Mouse (Mus musculus): ENCODE results near the gene Grcc10. TPM values are rescaled to one million over a fixed set of nuclear protein-coding genes. Genes with fewer than 3 reads are reported as not detected.

The Grcc10 gene
- polyA plus RNA-seq, 1 experiment: 207 TPM

DNA sequence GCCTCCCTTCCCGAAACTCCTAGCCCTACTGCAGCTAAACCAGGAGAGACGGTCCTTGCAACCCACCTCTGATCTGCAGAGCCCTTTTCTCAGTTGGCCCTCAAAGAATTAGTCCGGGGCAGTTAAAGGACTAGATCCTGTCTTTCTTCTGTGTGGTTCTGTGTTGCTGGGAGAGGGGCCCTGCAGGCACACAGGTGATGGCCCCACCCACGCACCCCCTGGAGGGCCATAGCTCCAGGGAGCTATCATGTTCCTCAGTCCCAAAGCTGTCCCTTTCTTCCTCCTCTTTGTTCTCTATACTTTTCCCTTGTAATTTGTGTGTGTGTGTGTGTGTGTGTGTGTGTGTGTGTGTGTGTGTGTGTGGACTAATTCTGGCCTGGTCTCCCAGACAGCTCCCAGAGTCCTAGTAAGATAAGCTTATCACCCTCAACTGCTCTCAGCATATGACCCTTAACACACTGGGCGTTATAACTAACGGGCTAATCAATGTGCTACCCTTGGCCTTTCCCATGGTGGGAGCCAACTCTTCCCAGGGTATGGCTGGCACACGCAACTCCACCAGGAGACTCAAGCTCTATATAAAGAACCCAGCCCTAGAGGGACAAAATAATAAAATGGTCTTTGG, 21.7 kb downstream of the Grcc10 start:
- Histone ChIP-seq H3K4me3 (ENCODE audit: control insufficient read depth, low read depth, low read length) (no peak overlapping the region), H3K27ac (ENCODE audit: control insufficient read depth, insufficient read depth, low read depth, low read length) (no peak overlapping the region), H3K27me3 (ENCODE audit: control insufficient read depth, insufficient read depth, low read length) (no peaks in the 10 kb centered on the region), H3K36me3 (ENCODE audit: control insufficient read depth, insufficient read depth, low read length) (no peaks in the 10 kb centered on the region), H3K4me1 (ENCODE audit: control insufficient read depth, insufficient read depth, low read length) (peaks cover 10% of the 10 kb centered on the region)
- TF ChIP-seq CTCF (IDR thresholded peaks at IDR 0.05; ENCODE audit: control insufficient read depth, insufficient read depth, insufficient replicate concordance, low read depth, low read length) (no peak), POLR2A (IDR thresholded peaks at IDR 0.05; ENCODE audit: control insufficient read depth, low read depth, low read length) (no peak)

DNA sequence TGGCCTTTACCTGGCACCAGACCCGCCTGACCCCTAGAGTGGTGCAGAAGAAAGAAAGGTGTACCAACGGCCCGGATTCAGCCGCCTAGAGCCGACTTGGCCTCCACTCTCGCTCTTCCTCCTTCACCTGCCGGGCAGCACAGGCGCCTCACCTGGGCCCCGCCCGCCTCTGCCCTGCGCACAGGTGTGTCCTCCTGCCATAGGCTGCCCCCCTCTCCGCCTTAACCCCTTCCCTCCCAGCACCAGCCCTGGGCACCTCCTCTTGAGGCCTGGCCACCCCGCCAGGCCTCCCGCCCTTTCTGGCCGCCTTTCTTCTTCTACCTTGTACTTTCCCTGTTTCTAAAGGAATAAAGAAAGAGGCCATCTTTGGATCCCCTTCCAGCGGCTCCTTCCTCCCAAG, 22.5 kb downstream of the Grcc10 start:
- H3K27ac ChIP-seq (ENCODE audit: control insufficient read depth, insufficient read depth, low read depth, low read length): no peak overlapping the region

GRCm38 (mm10) chr6:124717968-124718367, 23.2 kb downstream of the Grcc10 start:
- peak overlapping the region; percentile 12 for H3K4me3 ChIP-seq (ENCODE audit: control insufficient read depth, low read depth, low read length)

More for the DNA sequence above, 22.5 kb downstream of the Grcc10 start:
- H3K27me3 ChIP-seq (ENCODE audit: control insufficient read depth, insufficient read depth, low read length): no peaks in the 10 kb centered on the region
- H3K4me1 ChIP-seq (ENCODE audit: control insufficient read depth, insufficient read depth, low read length): peaks cover 10% of the 10 kb centered on the region
- TF ChIP-seq CTCF (IDR thresholded peaks at IDR 0.05; ENCODE audit: control insufficient read depth, insufficient read depth, insufficient replicate concordance, low read depth, low read length): no peak
- TF ChIP-seq POLR2A (IDR thresholded peaks at IDR 0.05; ENCODE audit: control insufficient read depth, low read depth, low read length): no peak
- H3K36me3 ChIP-seq (ENCODE audit: control insufficient read depth, insufficient read depth, low read length): no peaks in the 10 kb centered on the region
- no peak overlapping the region for H3K4me3 ChIP-seq (ENCODE audit: control insufficient read depth, low read depth, low read length)

DNA sequence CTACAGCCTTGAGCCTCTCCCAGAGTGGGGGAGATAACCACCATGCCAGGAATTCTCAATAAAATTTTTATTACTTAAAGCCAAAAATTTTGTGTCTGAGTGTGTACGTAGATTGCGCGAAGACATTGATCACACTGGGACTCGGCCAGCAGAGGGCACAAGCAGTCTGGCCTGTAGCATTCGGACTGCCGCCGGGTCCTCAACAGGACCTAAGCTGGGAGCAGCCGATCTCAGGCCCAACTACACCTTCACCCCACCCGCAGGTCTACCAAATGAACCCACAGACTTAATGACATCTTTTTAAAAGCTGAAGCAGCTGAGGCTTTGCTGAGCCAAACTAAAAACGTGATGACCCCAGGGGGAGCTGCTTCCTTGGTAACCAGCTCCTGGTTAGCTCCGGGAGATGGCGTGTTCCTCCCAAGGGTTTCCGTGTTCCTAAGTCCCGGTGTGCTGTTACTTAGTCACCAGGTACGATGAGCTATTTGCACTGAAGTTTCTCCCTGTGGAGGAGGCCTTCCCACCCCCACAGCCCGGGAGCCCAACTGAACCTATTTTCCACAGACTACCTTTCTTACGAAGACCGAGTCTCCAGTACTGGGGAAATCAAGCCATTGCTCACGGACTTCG, 24.2 kb downstream of the Grcc10 start:
- Histone ChIP-seq H3K4me1 (ENCODE audit: control insufficient read depth, insufficient read depth, low read length) (peaks cover 16% of the 10 kb centered on the region), H3K36me3 (ENCODE audit: control insufficient read depth, insufficient read depth, low read length) (no peaks in the 10 kb centered on the region), H3K4me3 (ENCODE audit: control insufficient read depth, low read depth, low read length) (no peak overlapping the region), H3K27me3 (ENCODE audit: control insufficient read depth, insufficient read depth, low read length) (no peaks in the 10 kb centered on the region), H3K27ac (ENCODE audit: control insufficient read depth, insufficient read depth, low read depth, low read length) (no peak overlapping the region)
- TF ChIP-seq POLR2A (IDR thresholded peaks at IDR 0.05; ENCODE audit: control insufficient read depth, low read depth, low read length): no peak
- TF ChIP-seq CTCF (IDR thresholded peaks at IDR 0.05; ENCODE audit: control insufficient read depth, insufficient read depth, insufficient replicate concordance, low read depth, low read length): peak; percentile 42; the same call in 1 of the 2 replicates

More at GRCm38 (mm10) chr6:124717968-124718367, 23.2 kb downstream of the Grcc10 start:
- Histone ChIP-seq H3K36me3 (ENCODE audit: control insufficient read depth, insufficient read depth, low read length) (no peaks in the 10 kb centered on the region), H3K4me1 (ENCODE audit: control insufficient read depth, insufficient read depth, low read length) (peaks cover 11% of the 10 kb centered on the region), H3K27me3 (ENCODE audit: control insufficient read depth, insufficient read depth, low read length) (no peaks in the 10 kb centered on the region), H3K27ac (ENCODE audit: control insufficient read depth, insufficient read depth, low read depth, low read length) (no peak overlapping the region)
- no peak for TF ChIP-seq POLR2A (IDR thresholded peaks at IDR 0.05; ENCODE audit: control insufficient read depth, low read depth, low read length)
- TF ChIP-seq CTCF (IDR thresholded peaks at IDR 0.05; ENCODE audit: control insufficient read depth, insufficient read depth, insufficient replicate concordance, low read depth, low read length): no peak

DNA sequence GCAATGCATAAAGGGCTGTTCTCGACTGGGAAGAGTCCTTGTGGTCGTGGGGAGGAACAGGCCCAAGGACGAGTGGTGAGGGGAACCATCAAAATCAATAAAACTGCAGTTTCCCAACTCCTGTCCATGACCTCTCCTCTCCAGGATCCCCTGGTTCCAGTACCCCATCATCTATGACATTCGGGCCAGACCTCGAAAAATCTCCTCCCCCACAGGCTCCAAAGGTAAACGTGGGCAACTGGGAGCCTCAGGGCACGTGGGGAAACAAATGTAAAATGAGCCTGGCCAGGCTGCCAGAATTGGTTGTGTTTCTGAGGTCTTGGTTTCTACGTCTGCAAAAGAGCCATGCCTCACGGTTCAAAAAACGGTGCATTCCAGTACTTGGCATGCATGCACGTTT, 28.3 kb downstream of the Grcc10 start:
- no peaks in the 10 kb centered on the region; the same call in 1 of the 2 replicates for H3K36me3 ChIP-seq (ENCODE audit: control insufficient read depth, insufficient read depth, low read length)
- H3K4me3 ChIP-seq (ENCODE audit: control insufficient read depth, low read depth, low read length): peak overlapping the region; percentile 93
- H3K27me3 ChIP-seq (ENCODE audit: control insufficient read depth, insufficient read depth, low read length): no peaks in the 10 kb centered on the region
- TF ChIP-seq CTCF (IDR thresholded peaks at IDR 0.05; ENCODE audit: control insufficient read depth, insufficient read depth, insufficient replicate concordance, low read depth, low read length) (no peak), POLR2A (IDR thresholded peaks at IDR 0.05; ENCODE audit: control insufficient read depth, low read depth, low read length) (no peak)
- H3K4me1 ChIP-seq (ENCODE audit: control insufficient read depth, insufficient read depth, low read length): peaks cover 13% of the 10 kb centered on the region
- H3K27ac ChIP-seq (ENCODE audit: control insufficient read depth, insufficient read depth, low read depth, low read length): no peak overlapping the region; the same call in 1 of the 2 replicates

DNA sequence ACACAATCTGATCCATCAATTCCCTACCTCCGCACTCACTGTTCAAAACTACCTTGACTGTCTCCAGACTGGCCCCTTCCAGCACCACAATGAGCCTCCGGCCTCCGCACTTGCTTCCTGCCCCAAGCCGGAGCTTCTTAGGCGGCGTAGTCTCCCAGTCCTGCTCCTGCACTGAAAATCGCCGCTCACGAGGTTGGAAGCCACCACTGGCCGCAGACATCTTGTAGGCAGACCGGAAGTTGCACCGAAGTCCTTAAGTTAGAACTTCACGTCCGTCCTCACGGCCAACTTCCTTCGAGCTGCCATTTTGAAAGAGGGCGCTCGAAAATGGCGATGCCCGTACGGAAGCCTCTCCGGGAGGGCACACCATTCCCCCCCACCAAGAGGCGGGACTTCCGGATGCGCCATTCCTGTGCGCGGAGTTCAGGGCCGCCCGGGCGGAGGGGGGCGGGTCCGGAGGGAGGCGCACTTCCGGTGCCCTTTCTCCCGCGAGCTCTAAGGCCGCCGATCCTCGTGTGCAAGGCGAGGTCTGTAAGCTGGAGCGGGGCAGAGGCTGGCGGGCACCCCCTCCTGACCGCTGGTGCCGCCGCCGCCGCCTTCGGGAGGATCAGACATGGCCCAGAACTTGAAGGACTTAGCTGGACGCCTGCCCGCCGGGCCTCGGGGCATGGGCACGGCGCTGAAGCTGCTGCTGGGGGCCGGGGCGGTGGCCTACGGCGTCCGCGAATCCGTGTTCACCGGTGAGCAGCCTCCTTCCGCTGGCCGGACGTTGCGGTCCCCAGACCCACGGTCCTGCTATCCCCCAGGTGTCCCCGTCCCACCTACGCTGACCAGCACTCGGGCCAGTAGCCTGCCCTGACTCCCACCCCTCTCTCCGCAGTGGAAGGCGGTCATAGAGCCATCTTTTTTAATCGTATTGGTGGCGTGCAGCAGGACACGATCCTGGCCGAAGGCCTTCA, 29.1 kb downstream of the Grcc10 start, which contains the start of the genes Emg1 and Phb2:
TSS of gene Emg1 (minus strand) at position 355 of the 959 bp plus-strand sequence.
TSS of gene Phb2 (plus strand) at position 513 of the 959 bp plus-strand sequence.
- Histone ChIP-seq H3K27me3 (ENCODE audit: control insufficient read depth, insufficient read depth, low read length) (no peaks in the 10 kb centered on the region), H3K4me3 (ENCODE audit: control insufficient read depth, low read depth, low read length) (peak within 1 kb of the TSS; percentile 100), H3K4me1 (ENCODE audit: control insufficient read depth, insufficient read depth, low read length) (peaks cover 11% of the 10 kb centered on the region), H3K27ac (ENCODE audit: control insufficient read depth, insufficient read depth, low read depth, low read length) (peak within 1 kb of the TSS; percentile 91), H3K36me3 (ENCODE audit: control insufficient read depth, insufficient read depth, low read length) (no peaks in the 10 kb centered on the region; the same call in 1 of the 2 replicates)
- TF ChIP-seq POLR2A (IDR thresholded peaks at IDR 0.05; ENCODE audit: control insufficient read depth, low read depth, low read length) (peak; percentile 81), CTCF (IDR thresholded peaks at IDR 0.05; ENCODE audit: control insufficient read depth, insufficient read depth, insufficient replicate concordance, low read depth, low read length) (no peak)
